Comparison of ENCODE assay signal across 16 mouse cellular contexts in genomic region chr9:13430302-13430701, GRCm38 (mm10). TPM values are rescaled to one million over a fixed set of nuclear protein-coding genes. Genes with fewer than 3 reads are reported as not detected.
A peak's percentile ranks its signal among the peaks of the same experiment; 100 is the strongest.
DNase-seq lines count a peak whose midpoint lies in the region; ATAC-seq lines count a peak whose summit lies in the region.
"Had no signal": no experiment of that assay in that cellular context is flagged by ENCODE, and none has a peak within 500 bp of the region (broad histone marks: within the 10 kb centered on the region; RNA-seq: fewer than 3 reads in every experiment).

No protein-coding gene starts in this region.

- no peaks in the 10 kb centered on the region for H3K9me3 ChIP-seq in heart, embryonic 13.5 days
- no peaks in the 10 kb centered on the region for H3K9me3 ChIP-seq in liver, embryonic 11.5 days (ENCODE audit: control insufficient read depth, low read length)
- H3K9me3 ChIP-seq in stomach, embryonic 15.5 days: no peaks in the 10 kb centered on the region
- H3K9me3 ChIP-seq in hindbrain, embryonic 10.5 days: no peaks in the 10 kb centered on the region
- H3K9me3 ChIP-seq in midbrain, embryonic 15.5 days: no peaks in the 10 kb centered on the region
- H3K9me3 ChIP-seq: embryonic facial prominence, embryonic 15.5 days; hindbrain, embryonic 13.5 days had no signal

- 34% methylated on average over 6 of the region's 6 CpGs for WGBS in heart, embryonic 13.5 days
- 23% methylated on average over 6 of the region's 6 CpGs for WGBS in liver, embryonic 11.5 days
- 57% methylated on average over 6 of the region's 6 CpGs for WGBS in stomach, embryonic 15.5 days
- WGBS in hindbrain, embryonic 10.5 days: 83% methylated on average over 6 of the region's 6 CpGs
- WGBS in midbrain, embryonic 15.5 days: 87% methylated on average over 6 of the region's 6 CpGs

- H3K4me2 ChIP-seq in heart, embryonic 13.5 days: no peak overlapping the region; the same call in 1 of the 2 replicates
- H3K4me2 ChIP-seq in liver, embryonic 11.5 days: no peak overlapping the region
- H3K4me2 ChIP-seq in stomach, embryonic 15.5 days: no peak overlapping the region
- H3K4me2 ChIP-seq in midbrain, embryonic 15.5 days: no peak overlapping the region
- H3K4me2 ChIP-seq: embryonic facial prominence, embryonic 15.5 days; hindbrain, embryonic 13.5 days had no signal

- H3K27me3 ChIP-seq in heart, embryonic 13.5 days (replicated peaks): no peaks in the 10 kb centered on the region
- H3K27me3 ChIP-seq in liver, embryonic 11.5 days (replicated peaks; ENCODE audit: control insufficient read depth, insufficient read depth, low read length): no peaks in the 10 kb centered on the region
- H3K27me3 ChIP-seq in stomach, embryonic 15.5 days (replicated peaks): no peaks in the 10 kb centered on the region
- H3K27me3 ChIP-seq in hindbrain, embryonic 10.5 days (ENCODE audit: insufficient read depth, poor library complexity, severe bottlenecking): no peaks in the 10 kb centered on the region
- no peaks in the 10 kb centered on the region for H3K27me3 ChIP-seq in midbrain, embryonic 15.5 days (replicated peaks)
- H3K27me3 ChIP-seq: embryonic facial prominence, embryonic 15.5 days; hindbrain, embryonic 13.5 days had no signal

- H3K4me1 ChIP-seq in heart, embryonic 13.5 days: peaks cover 79% of the 10 kb centered on the region
- peaks cover 8% of the 10 kb centered on the region for H3K4me1 ChIP-seq in liver, embryonic 11.5 days (replicated peaks; ENCODE audit: control insufficient read depth, insufficient read depth, low read length)
- peaks cover 6% of the 10 kb centered on the region; the same call in 1 of the 2 replicates for H3K4me1 ChIP-seq in stomach, embryonic 15.5 days
- peaks cover 43% of the 10 kb centered on the region for H3K4me1 ChIP-seq in hindbrain, embryonic 10.5 days (replicated peaks)
- H3K4me1 ChIP-seq in midbrain, embryonic 15.5 days: peaks cover 17% of the 10 kb centered on the region

- DNase-seq in adrenal gland, postnatal 14 days: peak; percentile 15
- no peak for DNase-seq in adrenal gland, adult 18-20 months (ENCODE audit: low spot score in 2 of 2)
- DNase-seq in liver, embryonic 11.5 days (ENCODE audit: low spot score): no peak
- DNase-seq in hindbrain, embryonic 10.5 days (ENCODE audit: low spot score): no peak
- DNase-seq: cerebellum, adult 8-10 months; left cerebral cortex, postnatal 4 days; thymus, adult 2 months had no signal

- H3K4me3 ChIP-seq in heart, embryonic 13.5 days: no peak overlapping the region
- H3K4me3 ChIP-seq in liver, embryonic 11.5 days (ENCODE audit: low read depth, low read length): no peak overlapping the region
- no peak overlapping the region for H3K4me3 ChIP-seq in stomach, embryonic 15.5 days (replicated peaks)
- no peak overlapping the region for H3K4me3 ChIP-seq in hindbrain, embryonic 10.5 days
- H3K4me3 ChIP-seq in midbrain, embryonic 15.5 days: no peak overlapping the region
- H3K4me3 ChIP-seq: embryonic facial prominence, embryonic 15.5 days; hindbrain, embryonic 13.5 days had no signal

- H3K27ac ChIP-seq in heart, embryonic 13.5 days (replicated peaks): peak overlapping the region; percentile 84
- H3K27ac ChIP-seq in liver, embryonic 11.5 days (ENCODE audit: low read depth, low read length): no peak overlapping the region
- no peak overlapping the region for H3K27ac ChIP-seq in stomach, embryonic 15.5 days
- no peak overlapping the region for H3K27ac ChIP-seq in hindbrain, embryonic 10.5 days
- H3K27ac ChIP-seq in midbrain, embryonic 15.5 days: no peak overlapping the region
- H3K27ac ChIP-seq: embryonic facial prominence, embryonic 15.5 days; hindbrain, embryonic 13.5 days had no signal

- H3K36me3 ChIP-seq in heart, embryonic 13.5 days: no peaks in the 10 kb centered on the region
- no peaks in the 10 kb centered on the region for H3K36me3 ChIP-seq in liver, embryonic 11.5 days (ENCODE audit: control insufficient read depth, insufficient read depth, low read length)
- no peaks in the 10 kb centered on the region for H3K36me3 ChIP-seq in stomach, embryonic 15.5 days
- H3K36me3 ChIP-seq in hindbrain, embryonic 10.5 days: no peaks in the 10 kb centered on the region
- no peaks in the 10 kb centered on the region for H3K36me3 ChIP-seq in midbrain, embryonic 15.5 days (replicated peaks)
- H3K36me3 ChIP-seq: embryonic facial prominence, embryonic 15.5 days; hindbrain, embryonic 13.5 days had no signal

- ATAC-seq in heart, embryonic 13.5 days (ENCODE audit: extremely low read depth, insufficient number of reproducible peaks, low FRiP score, low TSS enrichment): peak; percentile 64; the same call in 1 of the 2 replicates
- ATAC-seq in liver, embryonic 11.5 days (replicated peaks; ENCODE audit: low FRiP score): peak; percentile 63
- peak; percentile 43; the same call in 1 of the 2 replicates for ATAC-seq in stomach, embryonic 15.5 days (ENCODE audit: insufficient read depth, low FRiP score, low read depth)
- no peak for ATAC-seq in midbrain, embryonic 15.5 days (replicated peaks)
- no peak for ATAC-seq in activated CD4-positive, CD25-positive, alpha-beta regulatory T cell, adult 4 months

- H3K9ac ChIP-seq in heart, embryonic 13.5 days: no peak overlapping the region
- H3K9ac ChIP-seq in liver, embryonic 11.5 days (ENCODE audit: low read depth, low read length): no peak overlapping the region
- H3K9ac ChIP-seq in stomach, embryonic 15.5 days: no peak overlapping the region
- no peak overlapping the region for H3K9ac ChIP-seq in midbrain, embryonic 15.5 days
- H3K9ac ChIP-seq: embryonic facial prominence, embryonic 15.5 days; hindbrain, embryonic 13.5 days had no signal

RNA-seq across cellular contexts. Expression of gene Gm17571, which starts 16.3 kb away (rescaled TPM):
- not detected in 2 replicates for total RNA-seq in adrenal gland, postnatal 14 days (2021)
- total RNA-seq in adrenal gland, adult 18-20 months (2021): not detected
- not detected in 2 replicates for polyA plus RNA-seq in heart, embryonic 13.5 days (2015; fragmentation: Nextera tagmentation; extraction: Ambion mirVana)
- polyA plus RNA-seq in liver, embryonic 11.5 days (2014; fragmentation: Nextera tagmentation; extraction: Ambion mirVana): not detected in 2 replicates
- polyA plus RNA-seq in stomach, embryonic 15.5 days (2015; fragmentation: Nextera tagmentation; extraction: Ambion mirVana): not detected in 2 replicates
- not detected in 2 replicates for polyA plus RNA-seq in hindbrain, embryonic 10.5 days (2016; fragmentation: Nextera tagmentation; extraction: Ambion mirVana)
- not detected in 2 replicates for polyA plus RNA-seq in midbrain, embryonic 15.5 days (2015; fragmentation: Nextera tagmentation; extraction: Ambion mirVana)
- not detected for polyA plus RNA-seq in activated CD4-positive, CD25-positive, alpha-beta regulatory T cell, adult 4 months (2017; shearing (Covaris generic))
- total RNA-seq: layer of hippocampus, adult 18-20 months; left cerebral cortex, postnatal 4 days; megakaryocyte-erythroid progenitor cell, adult 5-6 weeks; neutrophil, adult 5-6 weeks had no signal
- polyA plus RNA-seq: embryonic facial prominence, embryonic 15.5 days; hindbrain, embryonic 13.5 days; thymus, adult 2 months had no signal

Comparison
In these comparisons a context has a peak if more than half of its experiments do, and no peak if none do; other contexts are left out.
1. ATAC-seq: peak in heart, embryonic 13.5 days (single experiment), liver, embryonic 11.5 days (single experiment) and stomach, embryonic 15.5 days (single experiment); none in midbrain, embryonic 15.5 days (single experiment) and activated CD4-positive, CD25-positive, alpha-beta regulatory T cell, adult 4 months (single experiment).